Mouse (Mus musculus): ENCODE results near the gene Bard1.

Bard1 gene

DNA sequence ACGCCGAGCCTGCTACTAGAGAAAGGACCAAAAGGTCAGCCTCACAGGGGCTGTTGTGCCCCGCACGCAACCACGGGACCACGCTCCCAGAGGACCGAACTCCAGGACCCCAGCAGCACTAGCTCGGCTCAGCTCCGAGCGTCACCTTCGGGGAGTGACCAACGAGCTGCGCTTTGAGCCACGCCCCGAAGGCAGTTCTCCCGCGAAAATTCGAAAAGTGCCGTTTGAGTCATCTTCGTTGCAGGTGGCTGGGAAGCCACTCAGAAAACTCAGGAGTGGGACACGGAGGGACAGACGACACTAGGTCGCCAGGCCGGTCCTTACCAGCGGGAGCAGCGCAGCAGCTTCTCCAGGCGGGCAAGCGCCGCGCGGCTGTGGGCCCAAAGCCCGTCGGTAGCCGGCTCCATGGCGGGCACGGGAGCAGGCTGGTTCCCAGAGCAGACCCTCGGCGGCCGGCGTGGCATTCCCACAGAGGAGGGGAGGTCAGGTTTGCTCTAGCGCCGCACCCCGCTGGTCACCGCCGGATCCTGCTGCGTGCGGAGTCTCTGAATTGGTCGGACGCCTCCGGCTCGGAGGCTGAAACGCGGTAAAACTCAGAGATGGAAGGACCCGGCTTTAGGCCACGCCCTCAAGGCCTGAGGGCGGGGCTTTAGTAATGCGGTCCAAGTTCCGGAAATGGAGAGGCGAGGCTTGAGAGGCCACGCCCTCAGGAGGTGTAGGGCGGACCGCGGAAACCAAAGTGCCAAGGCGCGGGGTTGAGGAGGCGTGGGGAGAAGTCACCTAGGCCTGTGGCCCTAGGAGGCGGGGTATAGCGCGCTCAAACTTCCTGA lies at the start of gene Bard1:
Gene Bard1, minus strand, starts transcription at position 803 of the 830 bp plus-strand sequence.
- POLR2A ChIA-PET = interaction anchor here in 3 of 4 experiments (0.5 to 7.0 kb wide), 48 partner anchors 10 to 1326 kb away, joined by 3 to 73 read pairs (median 4); partner anchors contain the start of gene Atic (in 2 of the 3)
- CTCF ChIA-PET = no interaction called here

DNA sequence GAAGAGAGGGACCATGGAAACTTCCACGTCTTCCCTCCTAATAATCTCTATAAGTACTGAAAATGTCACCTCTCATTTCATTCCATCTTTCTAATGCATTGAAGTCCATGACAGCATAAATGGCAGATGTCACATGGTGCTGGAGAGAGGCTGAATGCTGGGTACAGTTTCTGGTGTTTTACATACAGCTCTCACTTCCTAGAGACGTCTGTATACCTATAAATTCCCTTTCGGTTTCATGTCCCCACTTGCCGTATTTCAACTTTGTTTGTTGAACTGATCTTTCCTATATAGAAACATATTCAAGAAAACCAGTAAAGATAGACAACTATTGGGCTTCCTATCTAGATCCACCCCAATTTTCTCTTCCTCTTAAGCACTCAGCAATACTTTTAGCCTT lies 24.2 kb upstream of the Bard1 start:
- ChIA-PET POLR2A (interaction anchor here in 1 of 4 experiments (0.7 kb wide), 1 partner anchor 1363 kb away, joined by 7 read pairs; no protein-coding TSS in a partner anchor), CTCF (no interaction called here)

DNA sequence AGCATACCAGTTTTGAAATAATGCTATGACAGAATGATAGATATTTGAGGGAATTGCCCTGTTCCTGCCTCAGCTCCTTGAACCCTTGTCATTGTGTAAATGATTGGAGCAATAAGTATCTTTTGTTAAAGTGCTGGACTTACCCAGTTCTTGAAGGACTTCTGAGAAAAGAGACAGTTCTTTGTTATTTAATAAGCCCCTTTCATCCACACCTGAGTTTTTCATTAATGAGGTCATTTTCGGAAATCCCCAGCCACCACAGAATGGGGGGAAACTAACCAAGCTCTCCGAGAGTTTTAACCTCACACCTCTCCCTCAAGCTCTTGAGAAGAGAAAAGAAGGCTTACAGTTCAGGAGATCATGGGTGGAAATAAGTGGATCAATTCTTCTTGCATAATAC lies 15.6 kb upstream of the Bard1 start:
- CTCF ChIA-PET = no interaction called here

DNA sequence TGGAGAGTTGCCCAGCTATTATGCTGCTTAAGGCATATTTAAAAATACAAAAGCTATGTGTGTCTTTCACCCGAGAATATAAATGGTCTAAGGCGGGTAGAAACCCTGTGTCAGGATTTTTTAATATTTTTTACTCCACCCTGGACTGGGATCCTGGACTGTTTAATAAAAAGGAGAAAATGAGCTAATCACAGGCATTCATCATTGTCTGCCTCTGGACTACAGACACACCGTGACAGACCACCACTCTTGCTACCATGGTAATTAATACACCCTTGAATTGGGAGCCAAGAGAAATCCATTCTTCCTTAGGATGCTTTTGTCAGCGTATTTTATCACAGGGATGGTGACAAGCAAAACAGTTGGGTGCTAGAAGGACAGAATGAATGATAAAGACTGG lies 14.3 kb upstream of the Bard1 start:
- CTCF ChIA-PET = no interaction called here
- POLR2A ChIA-PET = interaction anchor here in 3 of 4 experiments (1.6 to 7.9 kb wide), 5 partner anchors 8 to 17 kb away, joined by 3 to 73 read pairs (median 6); partner anchors contain the start of gene Bard1 (in 1 of the 3)

More for the DNA sequence above, 15.6 kb upstream of the Bard1 start:
- POLR2A ChIA-PET = interaction anchor here in 2 of 4 experiments (1.0 to 7.9 kb wide), 7 partner anchors 10 to 22 kb away, joined by 3 to 73 read pairs (median 6); partner anchors contain the start of gene Bard1 (in 1 of the 2)

DNA sequence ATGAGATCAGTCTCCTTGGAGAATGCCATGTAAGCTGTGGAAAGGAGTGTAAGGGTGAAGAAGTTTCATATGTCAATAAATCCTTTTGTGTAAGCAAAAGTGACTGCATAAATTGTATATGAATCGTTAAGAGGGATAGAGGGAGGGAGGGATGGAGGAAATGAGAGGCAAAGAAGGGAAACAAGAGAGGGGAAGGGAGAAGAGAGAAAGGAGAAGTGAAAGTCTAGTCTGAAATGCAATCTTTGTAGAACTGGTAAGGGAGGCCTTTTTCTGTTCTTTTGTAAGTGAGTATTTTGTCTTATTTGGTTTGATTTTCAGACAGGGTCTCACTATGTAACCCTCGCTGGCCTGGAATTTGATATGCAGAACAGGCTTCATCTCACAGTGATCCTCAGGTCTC lies 12.8 kb upstream of the Bard1 start:
- ChIA-PET POLR2A (interaction anchor here in 2 of 4 experiments (0.7 to 7.9 kb wide), 6 partner anchors 12 to 95 kb away, joined by 3 to 73 read pairs (median 4); partner anchors contain the start of gene Bard1 (in 1 of the 2)), CTCF (no interaction called here)

DNA sequence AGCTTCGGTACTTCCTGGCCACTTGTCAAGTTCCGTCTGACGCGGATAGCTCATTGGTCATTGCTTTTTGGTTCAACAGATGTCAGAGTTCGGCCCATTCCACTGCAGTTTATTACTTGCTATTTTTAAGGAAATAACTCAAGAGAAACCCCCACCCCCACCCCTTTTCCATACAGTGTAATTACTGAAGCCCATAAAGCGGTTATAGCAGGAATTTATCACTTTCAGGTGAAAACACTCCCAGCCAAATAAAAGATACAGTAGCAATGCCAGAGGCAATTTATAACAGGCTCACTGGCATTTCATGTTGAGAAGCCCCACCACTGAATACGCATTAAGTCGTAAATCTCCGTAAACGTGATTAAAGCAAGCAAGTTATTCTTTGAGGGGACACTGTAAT lies 6.9 kb upstream of the Bard1 start:
- ChIA-PET POLR2A (no interaction called here), CTCF (no interaction called here)

DNA sequence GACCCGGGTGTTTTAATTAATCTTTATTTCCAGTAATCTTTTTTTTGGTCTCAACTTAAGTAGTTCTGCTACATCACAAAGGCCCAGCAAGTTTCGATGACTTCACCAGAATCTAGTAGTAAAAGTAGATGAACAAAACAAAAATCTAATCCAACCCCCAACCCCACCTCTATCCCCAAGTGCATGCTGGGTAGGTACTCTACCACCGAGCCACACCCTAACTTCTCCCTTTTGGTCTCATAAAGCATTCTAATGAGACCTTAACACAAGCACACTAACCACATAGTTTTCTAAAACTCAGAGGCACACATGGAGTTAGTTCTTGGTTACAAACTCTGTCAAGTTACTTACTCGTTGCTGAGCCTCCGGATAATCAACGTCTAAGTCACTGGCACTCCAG lies 3.2 kb upstream of the Bard1 start:
- POLR2A ChIA-PET = no interaction called here

DNA sequence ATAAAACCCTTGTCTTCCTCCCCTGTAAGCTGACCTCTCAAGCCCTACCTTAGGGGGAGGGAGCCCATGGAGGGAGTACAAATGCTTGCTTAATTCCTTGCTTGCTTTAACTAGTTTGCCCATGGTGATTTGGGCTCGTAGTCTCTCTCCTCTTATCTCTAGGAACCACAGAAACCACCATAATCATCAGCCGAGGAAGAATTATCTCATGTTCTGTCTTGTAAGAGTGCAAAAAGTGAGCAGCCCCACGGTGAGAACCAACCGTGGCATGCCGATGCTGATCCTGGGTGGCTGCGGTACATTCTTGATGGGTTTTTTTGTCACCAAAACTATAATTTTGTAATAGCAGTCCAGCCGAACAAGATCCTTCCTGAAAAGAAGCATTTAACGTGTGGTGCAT lies 2.8 kb upstream of the Bard1 start:
- POLR2A ChIA-PET = interaction anchor here in 1 of 4 experiments (4.1 to 7.0 kb wide), 2 partner anchors 10 to 15 kb away, joined by 69 to 73 read pairs; no protein-coding TSS in a partner anchor

More for the DNA sequence above, 3.2 kb upstream of the Bard1 start:
- CTCF ChIA-PET = no interaction called here

DNA sequence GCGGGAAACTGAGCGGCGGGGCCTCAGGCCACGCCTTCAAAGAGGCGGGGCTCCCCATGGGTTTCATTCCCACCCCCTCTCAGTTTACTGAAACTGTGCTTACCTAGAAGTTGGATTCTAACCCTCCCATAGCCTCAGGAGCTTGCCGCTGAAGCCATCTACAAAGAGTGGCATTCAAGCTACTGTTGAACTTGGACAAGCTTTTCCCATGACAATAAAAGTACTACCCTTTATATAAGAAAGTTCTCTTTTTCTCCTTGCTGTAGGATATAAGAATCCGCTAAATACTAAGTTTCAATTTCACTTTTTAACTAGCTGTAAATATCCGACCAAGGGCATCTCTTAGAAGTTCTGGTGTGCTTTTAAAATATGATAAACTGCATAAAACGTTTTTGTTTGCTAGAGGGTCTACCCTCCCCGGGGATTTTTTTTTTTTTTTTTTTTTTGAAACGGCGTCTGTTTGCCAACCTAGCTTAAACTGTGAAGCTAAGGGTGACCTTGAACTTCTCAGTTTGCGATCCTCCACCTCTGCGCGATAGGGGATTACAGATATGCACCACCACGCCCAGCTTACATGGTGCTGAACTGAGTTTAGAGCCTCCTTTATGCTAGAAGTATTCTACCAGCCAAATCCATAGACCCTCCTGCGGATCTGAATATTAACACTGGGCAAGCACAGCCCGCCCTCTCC lies 373 bp upstream of the Bard1 start:
- POLR2A ChIA-PET = interaction anchor here in 3 of 4 experiments (0.6 to 7.0 kb wide), 44 partner anchors 8 to 1326 kb away, joined by 3 to 73 read pairs (median 4); partner anchors contain the start of gene Atic (in 1 of the 3)
- CTCF ChIA-PET = no interaction called here

More for the DNA sequence above, 2.8 kb upstream of the Bard1 start:
- CTCF ChIA-PET = no interaction called here

DNA sequence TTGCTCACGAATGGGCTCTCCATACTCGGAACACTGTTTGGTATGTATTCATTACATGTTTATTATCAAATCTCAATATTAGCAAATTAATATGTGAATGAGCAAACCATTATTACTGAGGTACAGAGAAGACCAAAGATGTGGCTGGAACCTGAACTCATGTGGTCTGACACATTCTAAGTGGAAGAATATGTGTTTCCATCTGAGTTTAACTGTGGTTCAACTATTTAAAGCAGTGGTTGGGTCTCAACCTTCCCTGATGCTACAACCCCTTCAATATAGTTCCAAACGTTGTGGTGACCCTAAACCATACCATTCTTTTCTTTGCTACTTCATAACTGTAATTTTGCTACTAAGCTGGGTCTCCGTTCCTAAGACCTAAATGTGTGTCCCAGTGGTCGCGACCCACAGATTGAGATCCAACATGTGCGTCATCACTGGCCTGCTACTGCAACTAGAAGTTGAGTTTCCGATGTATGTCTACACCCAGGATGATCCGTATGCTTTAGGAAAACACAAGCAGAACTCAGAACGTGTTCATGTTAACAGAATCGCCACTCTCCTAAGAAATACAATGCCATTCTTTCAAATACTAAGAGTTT lies 1.5 kb downstream of the Bard1 start:
- CTCF ChIA-PET = no interaction called here
- POLR2A ChIA-PET = interaction anchor here in 2 of 4 experiments (0.9 to 7.0 kb wide), 7 partner anchors 10 to 130 kb away, joined by 3 to 69 read pairs (median 6); no protein-coding TSS in a partner anchor

DNA sequence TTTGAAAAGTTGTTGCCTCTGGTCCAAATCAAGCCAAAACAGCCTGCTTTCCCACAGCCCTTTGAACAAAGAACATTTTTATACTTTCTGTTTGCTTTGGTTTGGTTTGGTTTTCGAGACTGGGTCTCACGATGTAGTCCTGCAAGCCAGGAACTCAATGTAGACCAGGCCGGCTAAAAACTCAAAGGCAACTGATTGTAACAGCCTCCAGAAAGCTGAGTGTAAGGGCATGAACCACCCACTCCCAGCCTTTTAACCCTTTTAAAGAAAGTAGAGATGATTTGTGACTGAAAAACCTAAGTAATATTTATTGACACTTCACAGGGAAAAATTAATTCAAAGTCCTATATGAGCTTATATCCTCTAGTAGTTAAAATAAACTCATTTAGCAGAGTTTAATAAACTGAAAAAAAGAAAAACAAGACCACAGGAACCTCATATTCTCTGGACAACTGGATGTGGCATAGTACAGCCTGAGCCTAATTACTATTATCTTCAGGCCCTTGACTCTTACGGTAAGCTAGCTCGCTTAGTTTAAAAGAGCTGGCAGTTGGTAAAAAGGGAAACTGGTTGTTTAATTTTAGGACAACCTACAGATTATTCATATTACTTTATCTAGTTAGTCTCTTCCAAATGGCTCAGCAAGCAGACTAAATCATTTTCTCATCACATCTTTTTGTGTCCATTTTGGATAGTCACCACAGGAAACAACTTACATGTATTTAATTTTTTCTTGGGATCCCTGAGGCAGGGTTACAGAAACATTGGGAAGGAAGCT lies 2.2 kb downstream of the Bard1 start:
- CTCF ChIA-PET = no interaction called here
- POLR2A ChIA-PET = interaction anchor here in 3 of 4 experiments (0.9 to 7.0 kb wide), 11 partner anchors 9 to 456 kb away, joined by 3 to 69 read pairs (median 5); partner anchors contain the start of gene Atic (in 1 of the 3)

DNA sequence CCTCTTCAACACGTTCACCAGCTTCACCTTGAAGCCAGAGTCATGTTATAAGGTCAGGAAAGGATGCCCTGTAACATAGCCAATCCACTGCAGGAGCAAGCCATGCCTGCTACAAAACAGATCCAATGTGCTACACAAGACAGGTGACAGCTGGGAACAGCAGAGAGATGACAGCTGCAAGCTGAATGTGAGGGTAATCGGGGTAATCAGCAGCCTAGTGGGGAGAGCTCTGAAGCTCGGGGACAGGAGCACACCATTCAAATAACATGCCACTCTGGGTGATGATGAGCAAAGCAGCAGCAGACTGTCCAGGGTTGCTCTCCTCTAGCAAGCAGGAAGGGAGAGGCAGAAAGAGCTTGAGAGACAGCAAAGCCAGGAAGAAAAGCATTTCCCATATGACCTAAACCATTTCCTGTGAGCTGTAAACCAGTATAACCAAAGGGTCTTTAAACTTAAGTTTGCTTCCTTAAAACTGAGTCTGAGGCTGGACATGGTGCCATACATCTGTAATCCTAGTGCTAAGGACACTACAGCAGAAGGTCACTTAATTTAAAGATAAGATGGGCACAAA lies 2.9 kb downstream of the Bard1 start:
- ChIA-PET POLR2A (interaction anchor here in 3 of 4 experiments (0.8 to 7.0 kb wide), 11 partner anchors 9 to 457 kb away, joined by 3 to 69 read pairs (median 5); partner anchors contain the start of gene Atic (in 1 of the 3)), CTCF (interaction anchor here in 1 of 4 experiments (0.6 kb wide), 1 partner anchor 145 kb away, joined by 3 read pairs; no protein-coding TSS in a partner anchor)

DNA sequence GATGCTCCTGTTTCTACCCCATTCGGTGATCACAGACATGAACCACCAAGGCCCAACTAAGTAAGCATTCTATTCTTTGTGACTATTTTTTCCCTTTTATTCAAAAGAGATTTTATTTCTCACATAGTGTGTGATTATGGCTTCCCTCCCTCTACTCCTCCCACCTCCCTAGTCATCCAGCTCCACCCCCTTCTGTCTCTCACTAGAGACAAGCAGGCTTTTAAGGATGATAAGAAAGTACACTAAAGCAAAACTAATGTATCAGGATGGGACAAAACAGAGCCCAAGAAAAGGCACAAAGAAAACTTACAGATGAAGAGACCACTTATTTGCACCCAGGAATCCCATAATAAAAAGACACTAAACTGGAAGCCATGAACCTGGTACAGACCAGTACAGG lies 6.9 kb downstream of the Bard1 start:
- ChIA-PET POLR2A (interaction anchor here in 3 of 4 experiments (0.6 to 1.6 kb wide), 7 partner anchors 9 to 61 kb away, joined by 3 read pairs; no protein-coding TSS in a partner anchor), CTCF (no interaction called here)

DNA sequence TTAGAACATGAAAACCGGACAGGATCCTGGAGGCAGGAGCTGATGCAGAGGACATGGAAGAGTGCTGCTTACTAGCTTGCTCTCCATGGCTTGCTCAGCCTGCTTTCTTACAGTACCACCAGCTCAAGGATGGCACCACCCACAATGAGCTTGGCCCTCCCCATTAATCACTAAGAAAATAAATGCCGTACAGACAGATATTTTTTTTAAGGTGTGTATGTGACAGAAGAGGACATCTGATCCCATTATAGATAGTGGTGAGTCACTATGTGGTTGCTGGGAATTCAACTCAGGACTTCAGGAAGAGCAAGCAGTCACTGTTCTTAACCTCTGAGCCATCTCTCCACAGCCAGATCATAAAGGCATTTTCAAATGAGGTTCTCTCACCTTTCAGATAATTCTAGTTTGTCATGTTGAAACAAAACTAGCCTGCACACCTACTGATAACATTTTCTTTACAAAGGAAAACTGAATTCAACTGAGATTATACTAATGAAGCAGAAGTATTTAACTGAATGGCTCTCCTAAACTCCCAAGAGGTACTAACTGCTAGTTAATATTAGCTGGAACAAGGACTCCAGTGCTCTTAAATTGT lies 7.6 kb downstream of the Bard1 start:
- CTCF ChIA-PET = interaction anchor here in 1 of 4 experiments (1.2 kb wide), 1 partner anchor 58 kb away, joined by 3 read pairs; no protein-coding TSS in a partner anchor
- POLR2A ChIA-PET = interaction anchor here in 2 of 4 experiments (0.6 to 1.6 kb wide), 6 partner anchors 8 to 60 kb away, joined by 3 read pairs; no protein-coding TSS in a partner anchor

DNA sequence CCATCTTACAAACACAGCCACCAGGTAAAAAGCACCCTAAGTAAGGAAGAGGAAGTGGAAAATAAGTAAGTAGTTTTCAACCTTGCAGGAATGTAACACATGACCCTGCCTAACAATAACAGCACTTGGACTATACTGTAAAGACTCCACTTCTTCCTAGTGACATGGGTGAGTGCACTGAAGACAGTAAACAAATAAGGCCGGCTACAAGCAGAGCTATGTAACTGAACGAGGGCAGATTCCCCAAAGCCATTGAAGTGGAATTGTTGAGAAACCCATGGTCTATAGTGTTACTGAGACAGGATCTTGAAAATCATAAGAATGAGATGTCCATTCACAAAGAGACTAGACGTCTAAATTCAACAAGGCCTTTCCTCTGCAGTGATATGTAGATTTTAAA lies 27.3 kb downstream of the Bard1 start:
- CTCF ChIA-PET = interaction anchor here in 1 of 4 experiments (0.6 kb wide), 1 partner anchor 38 kb away, joined by 4 read pairs; no protein-coding TSS in a partner anchor
- POLR2A ChIA-PET = interaction anchor here in 2 of 4 experiments (1.0 to 2.5 kb wide), 4 partner anchors 12 to 28 kb away, joined by 3 to 6 read pairs (median 6); partner anchors contain the start of gene Bard1 (in 1 of the 2)

DNA sequence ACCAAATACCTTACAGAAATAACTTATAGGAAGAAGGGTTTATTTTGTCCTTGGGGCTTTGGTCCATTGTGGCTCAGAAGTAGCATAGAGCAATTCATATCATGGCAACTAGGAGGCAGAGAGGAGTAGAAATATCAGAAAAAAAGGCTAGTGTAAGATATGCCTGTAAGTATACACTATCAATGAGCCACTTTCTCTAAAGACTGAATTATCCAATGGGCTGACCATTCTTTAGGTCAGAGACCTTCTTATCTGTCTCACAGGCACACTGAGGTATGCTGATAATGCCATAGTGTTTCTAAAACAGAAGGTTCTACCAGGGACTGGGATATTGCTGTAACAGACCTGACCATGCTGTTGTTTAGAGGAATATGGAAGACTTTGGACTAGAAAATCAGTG lies 32.2 kb downstream of the Bard1 start:
- ChIA-PET POLR2A (interaction anchor here in 1 of 4 experiments (1.0 to 1.7 kb wide), 3 partner anchors 12 to 25 kb away, joined by 3 to 5 read pairs (median 3); no protein-coding TSS in a partner anchor), CTCF (no interaction called here)
